Comparison of ENCODE assay signal across 1 mouse cellular context in genomic region chr19:5636571-5637041, GRCm38 (mm10).
A peak's percentile ranks its signal among the peaks of the same experiment; 100 is the strongest.
TF ChIP-seq lines count a peak whose summit lies in the region.

No protein-coding gene starts in this region.

TF ChIP-seq in MEL, 35 proteins besides CTCF, POLR2A, EP300 and RAD21:
- TF ChIP-seq UBTF (IDR thresholded peaks at IDR 0.05; ENCODE audit: borderline replicate concordance, insufficient read depth, low read depth, low read length): no peak
- TF ChIP-seq ZNF384 (IDR thresholded peaks at IDR 0.05; ENCODE audit: low read depth, low read length): peak; percentile 72
- no peak for TF ChIP-seq MEF2A (IDR thresholded peaks at IDR 0.05; ENCODE audit: extremely low read depth, insufficient replicate concordance, low read depth, low read length, poor library complexity, severe bottlenecking)
- peak; percentile 59 for TF ChIP-seq MYB (IDR thresholded peaks at IDR 0.05; ENCODE audit: low read depth, low read length)
- TF ChIP-seq ZC3H11A (IDR thresholded peaks at IDR 0.05; ENCODE audit: low read depth, low read length): no peak
- no peak for TF ChIP-seq ZKSCAN1 (IDR thresholded peaks at IDR 0.05; ENCODE audit: low read depth, low read length)
- no peak for TF ChIP-seq MAFK (IDR thresholded peaks at IDR 0.05; ENCODE audit: borderline replicate concordance, low read depth, low read length)
- no peak for TF ChIP-seq BHLHE40 (IDR thresholded peaks at IDR 0.05; ENCODE audit: borderline replicate concordance, low read depth, low read length)
- peak; percentile 51; the same call in 1 of the 2 replicates for TF ChIP-seq HCFC1 (IDR thresholded peaks at IDR 0.05; ENCODE audit: low read depth, low read length)
- no peak for TF ChIP-seq SMC3 (IDR thresholded peaks at IDR 0.05; ENCODE audit: low read depth, low read length)
- no peak for TF ChIP-seq TCF12 (IDR thresholded peaks at IDR 0.05; ENCODE audit: low read depth, low read length)
- TF ChIP-seq MAZ (IDR thresholded peaks at IDR 0.05; ENCODE audit: low read depth, low read length): no peak
- TF ChIP-seq SIN3A (IDR thresholded peaks at IDR 0.05; ENCODE audit: low read length): peak; percentile 68
- no peak for TF ChIP-seq MAX (IDR thresholded peaks at IDR 0.05; ENCODE audit: low read length)
- TF ChIP-seq RCOR1 (IDR thresholded peaks at IDR 0.05; ENCODE audit: low read depth, low read length): peak; percentile 62; the same call in 1 of the 2 replicates
- no peak; the same call in 1 of the 2 replicates for TF ChIP-seq POLR2AphosphoS2 (IDR thresholded peaks at IDR 0.05; ENCODE audit: low read length)
- TF ChIP-seq ETS1 (IDR thresholded peaks at IDR 0.05; ENCODE audit: low read depth, low read length): peak; percentile 62; the same call in 1 of the 2 replicates
- no peak for TF ChIP-seq USF2 (IDR thresholded peaks at IDR 0.05; ENCODE audit: borderline replicate concordance in 1 of 2, insufficient read depth in 1 of 2, low read depth in 1 of 2, low read length in 2 of 2)
